Mouse (Mus musculus): Measurements from ENCODE around the gene Btnl10. TPM values are rescaled to one million over a fixed set of nuclear protein-coding genes. Genes with fewer than 3 reads are reported as not detected.
A peak's percentile ranks its signal among the peaks of the same experiment; 100 is the strongest.

The Btnl10 gene
- total and polyA plus RNA-seq, 3 experiments, result under 0.01 to 17.5 TPM; not detected in 1

DNA sequence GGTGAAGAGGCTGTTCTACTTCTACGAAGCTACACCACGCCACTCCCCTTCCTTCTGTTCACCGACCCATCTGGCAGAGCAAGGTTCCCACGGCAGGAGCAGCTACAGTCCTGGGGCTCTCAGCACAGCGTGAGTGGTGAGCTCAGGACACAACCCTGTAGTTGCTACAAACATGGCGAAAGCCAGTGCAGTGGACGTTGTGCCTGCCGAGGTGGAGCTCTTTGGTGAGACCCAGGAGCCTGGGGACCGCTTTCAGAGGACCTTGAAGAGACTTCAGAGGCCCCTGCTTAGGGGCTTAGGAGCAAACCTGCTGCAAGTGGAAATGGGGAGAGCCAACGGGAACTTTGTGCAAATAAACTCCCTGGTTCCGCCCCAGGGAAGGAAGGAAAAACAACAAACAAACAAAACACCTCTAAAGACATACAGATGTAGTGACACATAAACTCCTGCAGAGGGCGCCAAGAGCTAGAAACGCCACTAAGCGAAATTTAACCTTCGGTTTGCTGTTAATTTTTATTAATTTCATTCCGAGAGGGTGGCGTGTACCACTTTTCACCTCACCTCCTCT is 3.2 kb upstream of the Btnl10 start:
- Histone ChIP-seq H3K36me3 (replicated peaks) (no peaks in the 10 kb centered on the region), H3K27me3 (ENCODE audit: insufficient read depth, low read length) (peaks cover 24% of the 10 kb centered on the region), H3K4me1 (ENCODE audit: insufficient read depth, low read depth, low read length) (peaks cover 24% of the 10 kb centered on the region), H3K9me3 (replicated peaks) (no peaks in the 10 kb centered on the region), H3K4me3 (ENCODE audit: low read depth, low read length) (peak overlapping the region; percentile 61; the same call in 1 of the 2 replicates)
- TF ChIP-seq GATA2 (IDR thresholded peaks at IDR 0.05; ENCODE audit: borderline replicate concordance, low read depth, low read length) (no peak), CTCF (IDR thresholded peaks at IDR 0.05; ENCODE audit: low read depth, low read length) (peak; percentile 50; the same call in 1 of the 2 replicates)
- no peak for DNase-seq (ENCODE audit: low spot score)
- ATAC-seq (ENCODE audit: extremely low read depth, insufficient number of reproducible peaks, low FRiP score, poor library complexity, severe bottlenecking), result no peak

GRCm38 (mm10) chr11:58916879-58917744 is 596 bp upstream of the Btnl10 start:
- peaks cover 42% of the 10 kb centered on the region for H3K27me3 ChIP-seq (ENCODE audit: insufficient read depth, low read length)
- peaks cover 25% of the 10 kb centered on the region for H3K4me1 ChIP-seq (ENCODE audit: insufficient read depth, low read depth, low read length)
- no peak for ATAC-seq (ENCODE audit: extremely low read depth, insufficient number of reproducible peaks, low FRiP score, poor library complexity, severe bottlenecking)
- DNase-seq (ENCODE audit: low spot score), result peak; percentile 20
- no peak overlapping the region for H3K4me3 ChIP-seq (ENCODE audit: low read depth, low read length)
- no peaks in the 10 kb centered on the region for H3K36me3 ChIP-seq (replicated peaks)
- H3K9me3 ChIP-seq (replicated peaks), result no peaks in the 10 kb centered on the region
- no peak for TF ChIP-seq TAL1 (conservative IDR thresholded peaks at IDR 0.05; ENCODE audit: low read depth, low read length)

DNA sequence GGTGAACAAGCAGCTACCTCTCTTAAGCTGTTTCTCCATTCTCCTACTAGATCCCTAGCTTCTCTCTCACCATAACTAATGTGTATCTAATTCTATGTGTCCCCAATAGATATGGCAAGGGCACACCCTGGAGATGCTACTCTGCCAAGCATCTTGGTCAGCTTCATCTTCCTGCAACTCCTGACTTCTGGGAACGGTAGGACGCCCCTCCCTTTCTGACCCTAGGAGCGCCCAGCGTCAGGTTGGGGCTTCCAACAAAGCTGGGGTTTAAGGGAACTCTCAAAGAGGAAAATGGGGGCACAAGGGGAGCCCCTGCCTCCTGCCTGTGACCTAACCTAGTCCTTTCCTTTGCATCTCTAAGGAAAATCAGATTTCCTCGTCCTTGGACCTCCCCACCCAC is 1.1 kb downstream of the Btnl10 start:
- DNase-seq (ENCODE audit: low spot score), result no peak
- Histone ChIP-seq H3K4me3 (ENCODE audit: low read depth, low read length) (no peak overlapping the region), H3K9me3 (replicated peaks) (no peaks in the 10 kb centered on the region), H3K36me3 (replicated peaks) (no peaks in the 10 kb centered on the region), H3K4me1 (ENCODE audit: insufficient read depth, low read depth, low read length) (peaks cover 18% of the 10 kb centered on the region), H3K27me3 (ENCODE audit: insufficient read depth, low read length) (peaks cover 58% of the 10 kb centered on the region)
- TF ChIP-seq TAL1 (conservative IDR thresholded peaks at IDR 0.05; ENCODE audit: low read depth, low read length) (no peak), POLR2AphosphoS5 (IDR thresholded peaks at IDR 0.05; ENCODE audit: insufficient replicate concordance, low read depth, low read length) (no peak), GATA1 (IDR thresholded peaks at IDR 0.05; ENCODE audit: borderline replicate concordance, low read length) (no peak), CTCF (IDR thresholded peaks at IDR 0.05; ENCODE audit: low read depth, low read length) (no peak)
- ATAC-seq (ENCODE audit: extremely low read depth, insufficient number of reproducible peaks, low FRiP score, poor library complexity, severe bottlenecking), result no peak

GRCm38 (mm10) chr11:58922420-58922819 is 4.7 kb downstream of the Btnl10 start:
- TF ChIP-seq GATA2 (IDR thresholded peaks at IDR 0.05; ENCODE audit: borderline replicate concordance, low read depth, low read length) (no peak), TAL1 (conservative IDR thresholded peaks at IDR 0.05; ENCODE audit: low read depth, low read length) (no peak), GATA1 (IDR thresholded peaks at IDR 0.05; ENCODE audit: borderline replicate concordance, low read length) (no peak), CTCF (IDR thresholded peaks at IDR 0.05; ENCODE audit: low read depth, low read length) (no peak), POLR2AphosphoS5 (IDR thresholded peaks at IDR 0.05; ENCODE audit: insufficient replicate concordance, low read depth, low read length) (no peak)
- Histone ChIP-seq H3K4me3 (ENCODE audit: low read depth, low read length) (no peak overlapping the region), H3K27me3 (ENCODE audit: insufficient read depth, low read length) (peaks cover 64% of the 10 kb centered on the region), H3K9me3 (replicated peaks) (no peaks in the 10 kb centered on the region), H3K4me1 (ENCODE audit: insufficient read depth, low read depth, low read length) (peaks cover 3% of the 10 kb centered on the region; the same call in 1 of the 2 replicates), H3K36me3 (replicated peaks) (no peaks in the 10 kb centered on the region)
- ATAC-seq (ENCODE audit: extremely low read depth, insufficient number of reproducible peaks, low FRiP score, poor library complexity, severe bottlenecking), result no peak
- no peak for DNase-seq (ENCODE audit: low spot score)

DNA sequence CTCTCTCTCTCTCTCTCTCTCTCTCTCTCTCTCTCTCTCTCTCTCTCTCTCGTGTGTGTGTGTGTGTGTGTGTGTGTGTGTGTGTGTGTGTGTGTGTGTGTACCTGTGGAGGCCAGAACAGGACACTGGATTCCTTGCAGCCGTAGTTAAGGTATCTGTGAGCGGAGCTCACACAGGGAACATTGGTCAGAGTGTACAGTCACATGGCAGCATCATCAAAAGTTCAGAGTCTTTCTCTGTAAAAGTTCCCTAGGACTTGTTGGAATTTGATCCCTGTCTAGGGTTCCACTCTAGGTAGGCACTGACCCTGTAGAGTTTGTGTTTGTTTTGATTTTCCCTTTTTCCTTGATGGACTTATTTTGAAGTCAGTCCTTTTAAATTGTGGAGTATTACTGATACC is 8.9 kb downstream of the Btnl10 start:
- H3K4me1 ChIP-seq (ENCODE audit: insufficient read depth, low read depth, low read length), result peaks cover 12% of the 10 kb centered on the region
- H3K4me3 ChIP-seq (ENCODE audit: low read depth, low read length), result no peak overlapping the region
- no peak for TF ChIP-seq CTCF (IDR thresholded peaks at IDR 0.05; ENCODE audit: low read depth, low read length)
- TF ChIP-seq POLR2AphosphoS5 (IDR thresholded peaks at IDR 0.05; ENCODE audit: insufficient replicate concordance, low read depth, low read length), result no peak
- TF ChIP-seq GATA2 (IDR thresholded peaks at IDR 0.05; ENCODE audit: borderline replicate concordance, low read depth, low read length), result no peak
- no peak for TF ChIP-seq TAL1 (conservative IDR thresholded peaks at IDR 0.05; ENCODE audit: low read depth, low read length)
- TF ChIP-seq GATA1 (IDR thresholded peaks at IDR 0.05; ENCODE audit: borderline replicate concordance, low read length), result no peak
- peaks cover 32% of the 10 kb centered on the region for H3K27me3 ChIP-seq (ENCODE audit: insufficient read depth, low read length)
- H3K36me3 ChIP-seq (replicated peaks), result peaks cover 10% of the 10 kb centered on the region
- no peak for ATAC-seq (ENCODE audit: extremely low read depth, insufficient number of reproducible peaks, low FRiP score, poor library complexity, severe bottlenecking)
- no peaks in the 10 kb centered on the region for H3K9me3 ChIP-seq (replicated peaks)
- no peak for DNase-seq (ENCODE audit: low spot score)

- Histone ChIP-seq H3K9me3 (replicated peaks) (no peaks in the 10 kb centered on the region), H3K36me3 (replicated peaks) (peaks cover 14% of the 10 kb centered on the region), H3K4me1 (ENCODE audit: insufficient read depth, low read depth, low read length) (peaks cover 15% of the 10 kb centered on the region), H3K27me3 (ENCODE audit: insufficient read depth, low read length) (peaks cover 30% of the 10 kb centered on the region), H3K4me3 (ENCODE audit: low read depth, low read length) (no peak overlapping the region)
- TF ChIP-seq CTCF (IDR thresholded peaks at IDR 0.05; ENCODE audit: low read depth, low read length) (no peak), GATA2 (IDR thresholded peaks at IDR 0.05; ENCODE audit: borderline replicate concordance, low read depth, low read length) (no peak), GATA1 (IDR thresholded peaks at IDR 0.05; ENCODE audit: borderline replicate concordance, low read length) (no peak), TAL1 (conservative IDR thresholded peaks at IDR 0.05; ENCODE audit: low read depth, low read length) (no peak)
- ATAC-seq (ENCODE audit: extremely low read depth, insufficient number of reproducible peaks, low FRiP score, poor library complexity, severe bottlenecking) (no peak), DNase-seq (ENCODE audit: low spot score) (no peak)
Measured at GRCm38 (mm10) chr11:58927053-58927452, 9.3 kb downstream of the Btnl10 start.
